Mouse (Mus musculus) mouse trophoblast stem cell (cell line): Measurements from ENCODE around the gene Nlrc5.
"Not testable (repeated sequence)": the region's sequence is repeated elsewhere in the genome, so short reads cannot be mapped to it uniquely, and the experiment has no call there.

Source experiments
- in situ Hi-C, 2 experiments: fragments of 300-500 bp; cut with MseI, MboI; formaldehyde crosslinking; loops; 2 replicates in 1 of 2; 3 replicates in 1 of 2; pipeline ENCODE4 v1.15.1; 2025

Gene Nlrc5

DNA sequence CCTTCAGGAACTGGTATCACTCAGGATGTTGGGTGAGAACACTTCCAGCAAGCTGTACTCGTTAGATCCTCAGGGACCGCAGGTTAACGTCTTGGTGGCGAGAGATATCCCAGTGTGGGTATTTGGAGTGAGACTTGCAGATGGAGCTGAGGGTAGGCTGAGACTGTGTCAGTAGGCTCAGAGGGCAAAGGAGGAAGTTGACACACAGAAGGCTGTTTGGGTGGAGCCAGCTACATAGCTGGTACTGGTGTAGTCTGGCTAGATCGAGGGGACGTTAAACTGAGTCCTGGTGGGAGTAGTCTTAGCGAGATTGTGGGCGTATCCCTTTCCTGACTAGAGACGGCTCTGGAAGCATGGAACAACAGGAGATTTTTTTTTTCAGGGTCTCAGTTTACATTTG is 16.1 kb upstream of the Nlrc5 start:
- in situ Hi-C loops, result no loop called here

GRCm38 (mm10) chr8:94422270-94422669 is 11.9 kb upstream of the Nlrc5 start:
- in situ Hi-C loops, result no loop called here

DNA sequence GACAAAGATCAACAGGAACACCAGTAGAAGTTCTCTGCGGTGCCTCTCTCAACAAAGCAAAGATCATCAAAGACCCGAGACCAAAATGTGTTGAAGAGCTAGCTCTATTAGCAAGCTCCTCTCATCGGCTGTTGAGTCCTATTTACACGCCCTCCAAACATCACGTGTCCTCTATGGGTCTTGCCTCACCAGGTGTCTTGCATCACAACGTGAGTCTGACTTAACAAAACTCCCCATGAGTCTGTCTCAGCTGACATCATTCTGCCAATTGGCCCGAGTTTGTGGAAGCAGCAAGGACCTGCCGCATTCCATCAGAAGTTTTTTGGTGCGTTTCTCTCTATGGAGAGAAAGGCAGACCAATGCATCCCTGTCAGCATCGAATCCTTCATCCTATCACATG is 6.2 kb upstream of the Nlrc5 start:
- in situ Hi-C loops, result no loop called here

GRCm38 (mm10) chr8:94428420-94428819 is 5.7 kb upstream of the Nlrc5 start:
- in situ Hi-C loops, result no loop called here

DNA sequence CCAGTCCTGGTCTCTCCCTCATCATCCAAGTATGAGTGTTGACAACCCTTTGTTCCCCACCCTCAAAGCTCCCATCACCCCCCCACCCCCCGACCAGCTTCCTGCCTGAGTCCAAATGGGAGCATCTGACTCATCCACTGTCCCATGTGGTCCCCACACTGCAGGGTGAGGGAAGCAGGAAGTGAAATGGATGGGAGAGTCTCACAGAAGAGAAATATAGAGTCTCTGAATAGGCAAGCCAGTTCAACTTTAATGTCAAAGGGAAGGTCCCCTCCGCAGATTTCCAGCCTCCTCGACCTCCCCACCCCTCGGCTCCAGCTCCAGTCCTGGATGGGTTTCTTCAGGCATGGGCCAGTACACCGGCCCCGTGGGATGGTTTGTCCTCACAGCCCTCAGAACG is 4.8 kb upstream of the Nlrc5 start:
- in situ Hi-C loops, result no loop called here

- in situ Hi-C loops, result no loop called here
These were observed 1.9 kb upstream of the Nlrc5 start for GRCm38 (mm10) chr8:94432212-94432611.

- in situ Hi-C loops, result no loop called here
These were observed 802 bp downstream of the Nlrc5 start for GRCm38 (mm10) chr8:94434958-94435357.

- in situ Hi-C loops, result no loop called here
These were observed 1.4 kb downstream of the Nlrc5 start for GRCm38 (mm10) chr8:94435397-94436111.

- in situ Hi-C loops, result no loop called here
These were observed 2.0 kb downstream of the Nlrc5 start for GRCm38 (mm10) chr8:94436112-94436572.

DNA sequence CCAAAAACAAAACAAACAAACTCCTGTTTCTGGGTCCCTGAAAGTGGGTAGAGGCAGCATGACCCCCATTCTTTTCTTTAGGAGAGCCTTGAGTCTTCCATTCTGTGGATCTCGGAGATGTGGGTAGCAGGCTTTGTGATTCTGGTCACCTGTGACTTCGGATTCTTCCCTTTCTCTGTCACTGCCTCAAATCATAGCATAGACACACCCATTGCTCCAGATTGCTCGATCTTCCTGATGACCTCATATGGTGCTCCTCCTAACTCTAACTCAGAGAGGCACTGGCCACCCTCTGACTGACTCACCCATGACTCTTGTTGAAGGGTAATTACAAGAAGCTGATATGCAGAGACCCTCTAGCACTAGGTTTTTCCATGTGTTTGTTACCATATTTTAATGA is 2.7 kb downstream of the Nlrc5 start:
- in situ Hi-C loops, result no loop called here

DNA sequence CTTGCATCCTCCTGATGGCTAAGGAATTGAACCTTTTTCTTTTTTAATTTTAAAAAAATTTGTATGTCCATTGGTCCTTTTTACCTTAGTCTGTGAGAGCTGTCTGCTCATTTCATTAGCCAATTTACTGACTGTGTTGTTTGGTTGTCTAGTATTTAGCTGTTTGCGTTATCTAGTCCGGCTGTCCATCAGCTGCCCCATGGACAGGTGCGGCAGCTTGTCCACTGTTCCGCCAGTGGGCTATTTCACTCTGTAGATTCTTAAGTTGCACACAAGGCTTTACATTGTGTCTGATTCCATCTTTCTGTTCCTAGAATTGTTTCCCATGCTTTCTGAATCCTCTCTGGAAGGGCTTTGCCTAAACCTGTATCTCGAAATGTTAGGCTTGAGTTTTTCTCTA is 4.5 kb downstream of the Nlrc5 start:
- in situ Hi-C loops, result no loop called here

DNA sequence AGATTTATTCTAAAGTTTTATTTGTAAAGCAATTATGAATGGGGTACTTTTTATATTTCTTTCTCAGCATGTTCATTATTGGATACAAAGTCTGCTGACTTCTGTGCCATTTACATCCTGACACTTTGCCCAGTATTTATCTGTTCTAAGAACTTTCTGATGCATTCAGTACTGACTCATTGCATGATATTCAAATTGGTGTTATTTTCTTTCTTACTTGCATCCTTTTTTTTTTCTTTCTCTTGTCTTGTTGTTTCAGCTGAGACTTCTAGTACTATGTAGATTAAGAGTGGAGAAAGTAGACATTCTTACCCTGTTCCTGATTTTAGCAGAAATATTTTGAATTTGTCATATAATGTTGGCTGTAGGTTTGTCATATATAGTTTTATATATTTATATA is 5.5 kb downstream of the Nlrc5 start:
- in situ Hi-C loops, result no loop called here

GRCm38 (mm10) chr8:94440389-94440788 is 6.2 kb downstream of the Nlrc5 start:
- in situ Hi-C loops, result no loop called here

GRCm38 (mm10) chr8:94441686-94442085 is 7.5 kb downstream of the Nlrc5 start:
- in situ Hi-C loops, result no loop called here

DNA sequence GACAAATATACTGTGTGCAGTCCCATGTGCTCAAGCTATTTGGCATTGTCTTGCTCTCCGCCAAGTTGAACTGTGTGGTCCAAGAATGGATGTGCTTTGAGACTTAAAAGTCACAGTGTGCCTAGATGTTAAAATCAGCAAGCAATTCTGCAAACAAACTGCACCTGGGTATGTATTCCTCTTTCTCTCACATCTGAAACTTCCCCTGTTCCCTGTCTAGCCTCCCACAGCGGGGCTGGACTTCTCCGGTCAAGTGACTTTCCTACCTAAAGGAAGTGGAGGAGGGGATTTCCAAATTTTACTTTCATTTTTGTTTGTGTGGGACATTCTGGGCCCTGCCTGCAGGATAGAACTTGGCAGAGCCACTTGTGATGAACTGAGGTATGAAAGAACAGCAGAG is 9.0 kb downstream of the Nlrc5 start:
- in situ Hi-C loops, result no loop called here

- in situ Hi-C loops, result no loop called here
These were observed 10.3 kb downstream of the Nlrc5 start for GRCm38 (mm10) chr8:94444480-94444879.

GRCm38 (mm10) chr8:94447142-94447541 is 13.0 kb downstream of the Nlrc5 start:
- in situ Hi-C loops, result no loop called here

DNA sequence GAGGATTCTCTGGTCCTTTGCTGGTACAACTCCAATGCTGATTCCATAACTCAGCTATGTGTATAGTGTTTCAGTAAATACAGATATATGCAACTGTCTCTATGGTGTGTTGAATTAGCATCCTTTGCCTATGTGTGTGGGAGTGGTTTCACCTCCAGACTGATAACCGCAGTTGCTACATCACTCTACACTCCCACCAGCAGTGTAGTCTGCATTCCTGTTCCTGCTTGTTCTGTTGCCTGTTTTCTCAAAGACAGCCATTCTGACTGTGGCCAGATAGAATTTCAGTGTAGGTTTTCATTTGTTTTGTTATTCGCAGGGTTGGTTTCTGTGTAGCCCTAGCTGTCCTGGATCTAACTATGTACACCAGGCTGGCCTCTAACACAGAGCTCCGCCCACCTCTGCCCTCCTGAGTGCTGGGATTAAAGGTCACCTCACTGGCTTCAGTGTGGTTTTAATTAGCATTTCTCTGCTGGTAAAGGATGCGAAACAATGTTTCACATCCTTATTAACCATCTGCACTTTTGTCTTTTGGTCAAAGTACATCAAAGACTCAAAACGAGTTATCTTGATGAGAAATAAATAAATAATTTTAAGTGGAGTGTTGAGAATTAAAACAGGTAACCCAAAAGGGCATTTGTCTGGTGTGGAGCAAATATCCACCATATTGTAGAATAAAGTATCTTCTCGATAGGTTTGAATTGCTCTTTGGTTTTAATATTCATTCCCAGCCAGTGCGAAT is 13.6 kb downstream of the Nlrc5 start:
- in situ Hi-C loops, result no loop called here

DNA sequence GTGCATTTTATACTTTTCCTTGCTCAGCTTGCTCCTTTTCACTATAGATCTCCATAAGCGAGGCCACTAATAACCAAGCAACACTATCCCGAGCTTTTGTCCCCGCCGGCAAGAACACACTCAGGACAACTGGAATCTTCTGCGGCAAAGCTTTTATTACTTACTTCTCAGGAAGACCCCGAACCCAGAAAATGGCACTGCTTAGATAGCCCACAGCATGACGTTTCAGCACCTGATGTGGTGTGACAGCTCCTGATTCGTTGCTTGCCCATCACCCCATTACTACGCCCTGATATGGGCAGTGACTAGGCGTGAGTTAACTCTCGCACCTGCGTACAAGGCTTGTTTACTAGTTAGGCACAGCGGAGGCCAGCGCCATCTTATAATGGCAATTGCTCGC is 18.8 kb downstream of the Nlrc5 start:
- in situ Hi-C loops, result not testable (repeated sequence)

DNA sequence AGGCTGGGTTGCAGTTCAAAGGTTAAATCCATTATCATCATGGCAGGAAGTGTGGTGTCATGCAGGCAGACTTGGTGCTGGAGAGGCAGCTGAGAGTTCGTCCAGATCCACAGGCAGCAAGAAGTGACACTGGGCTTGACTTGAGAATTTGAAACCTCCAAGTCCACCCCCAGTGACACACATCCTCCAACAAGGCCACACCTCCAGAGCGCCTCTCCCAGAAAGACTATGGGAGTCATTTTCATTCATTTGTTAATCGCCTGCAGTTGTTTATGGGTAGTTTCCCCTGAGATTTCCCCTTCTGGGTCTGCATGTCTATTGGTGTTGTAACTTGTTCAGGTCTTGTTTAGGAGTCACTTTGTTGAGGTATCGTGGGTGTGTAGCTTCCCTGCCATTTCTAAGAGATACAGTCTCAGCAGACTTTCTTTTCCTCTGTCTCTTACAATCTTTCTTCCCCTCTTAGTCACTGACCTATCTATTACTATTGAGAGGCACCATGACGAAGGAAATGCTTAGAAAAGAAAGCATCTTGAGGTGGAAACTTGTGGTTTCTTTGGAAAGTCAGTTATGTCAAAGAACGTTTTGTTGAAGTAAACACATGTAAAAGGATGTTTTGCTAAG is 19.8 kb downstream of the Nlrc5 start:
- in situ Hi-C loops, result no loop called here

DNA sequence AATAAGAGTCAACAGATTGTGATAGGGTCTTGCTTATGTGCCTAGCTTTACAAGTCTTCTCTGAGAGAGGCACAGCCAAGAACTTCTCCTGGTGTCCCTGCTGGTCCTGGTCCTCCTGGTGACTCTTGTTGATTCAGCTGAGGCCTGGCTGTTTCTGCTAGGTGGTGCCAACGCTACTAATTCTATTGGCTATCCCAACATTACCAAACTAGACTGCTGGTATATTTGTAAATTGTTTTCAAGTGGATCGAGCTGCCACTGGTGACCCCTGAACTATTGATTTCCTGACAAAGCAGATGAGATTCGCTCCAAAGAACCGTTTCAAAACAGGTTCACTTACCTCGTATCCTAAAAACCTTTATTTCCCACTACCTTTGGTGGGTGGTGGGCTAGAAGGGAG is 20.7 kb downstream of the Nlrc5 start:
- in situ Hi-C loops, result no loop called here

- in situ Hi-C loops, result no loop called here
These were observed 21.9 kb downstream of the Nlrc5 start for GRCm38 (mm10) chr8:94456071-94456470.

- in situ Hi-C loops, result no loop called here
These were observed 24.4 kb downstream of the Nlrc5 start for GRCm38 (mm10) chr8:94458567-94458966.
